ENCODE assay signal across 9 mouse cellular contexts in genomic region chr19:7143854-7144253, GRCm38 (mm10). TPM values are rescaled to one million over a fixed set of nuclear protein-coding genes. Genes with fewer than 3 reads are reported as not detected.
A peak's percentile ranks its signal among the peaks of the same experiment; 100 is the strongest.
DNase-seq lines count a peak whose midpoint lies in the region; ATAC-seq and TF ChIP-seq lines count a peak whose summit lies in the region.
"Had no signal": no experiment of that assay in that cellular context is flagged by ENCODE, and none has a peak within 500 bp of the region (broad histone marks: within the 10 kb centered on the region; RNA-seq: fewer than 3 reads in every experiment).

No protein-coding gene starts in this region.

- no peak overlapping the region for H3K27ac ChIP-seq in embryonic facial prominence, embryonic 13.5 days
- peak overlapping the region; percentile 58; the same call in 1 of the 2 replicates for H3K27ac ChIP-seq in kidney, adult 2 months (ENCODE audit: insufficient read depth, low read depth, low read length)
- no peak overlapping the region for H3K27ac ChIP-seq in liver, embryonic 14.5 days
- H3K27ac ChIP-seq in neural tube, embryonic 11.5 days (ENCODE audit: low read depth, low read length) = no peak overlapping the region; the same call in 1 of the 2 replicates

- 0 out of 2 replicates have a peak overlapping the region, but pooled peaks have one; percentile 47 for H3K9ac ChIP-seq in embryonic facial prominence, embryonic 13.5 days
- H3K9ac ChIP-seq in liver, embryonic 14.5 days (replicated peaks) = no peak overlapping the region
- peak overlapping the region; percentile 20; the same call in 1 of the 2 replicates for H3K9ac ChIP-seq in neural tube, embryonic 11.5 days (ENCODE audit: low read length)

- no peak for ATAC-seq in embryonic facial prominence, embryonic 13.5 days (ENCODE audit: insufficient number of reproducible peaks, insufficient read depth, low FRiP score, low TSS enrichment, low read depth)
- peak; percentile 46; the same call in 1 of the 2 replicates for ATAC-seq in liver, embryonic 14.5 days (ENCODE audit: insufficient read depth)
- ATAC-seq in neural tube, embryonic 11.5 days (ENCODE audit: insufficient read depth, low FRiP score, low TSS enrichment) = peak; percentile 64

- DNase-seq in cerebellum, postnatal 25 days = peak; percentile 62 to 73
- no peak for DNase-seq in cerebellum, adult 9-11 months
- DNase-seq in heart, adult 8-10 months (ENCODE audit: low spot score) = peak; percentile 23
- DNase-seq in kidney, adult 2 months = peak; percentile 83
- peak; percentile 44 to 58 (median 50) for DNase-seq in liver, embryonic 14.5 days (ENCODE audit: low read depth in 3 of 3, low spot score in 3 of 3)
- peak; percentile 81 for DNase-seq in neural tube, embryonic 11.5 days (ENCODE audit: low spot score)
- peak; percentile 76 for DNase-seq in testis, postnatal 10 days (ENCODE audit: low spot score)

- peak overlapping the region; percentile 35 for H3K4me3 ChIP-seq in embryonic facial prominence, embryonic 13.5 days
- H3K4me3 ChIP-seq in kidney, adult 2 months (ENCODE audit: insufficient read depth, low read depth, low read length) = peak overlapping the region; percentile 16; the same call in 1 of the 2 replicates
- H3K4me3 ChIP-seq in liver, embryonic 14.5 days (ENCODE audit: insufficient read depth in 1 of 2, low read depth in 2 of 2, low read length in 2 of 2) = peak overlapping the region in 1 of 2 experiments; percentile 3; a peak in 2 of 4 replicates
- H3K4me3 ChIP-seq in neural tube, embryonic 11.5 days (ENCODE audit: low read depth, low read length) = peak overlapping the region; percentile 19; the same call in 1 of the 2 replicates

- no peaks in the 10 kb centered on the region for H3K9me3 ChIP-seq in embryonic facial prominence, embryonic 13.5 days
- H3K9me3 ChIP-seq in liver, embryonic 14.5 days (ENCODE audit: control insufficient read depth, low read length) = no peaks in the 10 kb centered on the region
- no peaks in the 10 kb centered on the region for H3K9me3 ChIP-seq in neural tube, embryonic 11.5 days (ENCODE audit: control insufficient read depth, low read length)
- H3K9me3 ChIP-seq: G1E had no signal

- H3K4me1 ChIP-seq in embryonic facial prominence, embryonic 13.5 days = peaks cover 73% of the 10 kb centered on the region
- H3K4me1 ChIP-seq in kidney, adult 2 months (ENCODE audit: control insufficient read depth, insufficient read depth, low read length) = peaks cover 54% of the 10 kb centered on the region
- peaks cover 3 to 6% of the 10 kb centered on the region in 2 experiments; a peak in 3 of 4 replicates for H3K4me1 ChIP-seq in liver, embryonic 14.5 days (replicated peaks; ENCODE audit: control insufficient read depth in 2 of 2, insufficient read depth in 2 of 2, low read length in 1 of 2)
- peaks cover 43% of the 10 kb centered on the region for H3K4me1 ChIP-seq in neural tube, embryonic 11.5 days (ENCODE audit: control insufficient read depth, insufficient read depth, low read length)

- no peaks in the 10 kb centered on the region for H3K36me3 ChIP-seq in embryonic facial prominence, embryonic 13.5 days
- no peaks in the 10 kb centered on the region for H3K36me3 ChIP-seq in kidney, adult 2 months (ENCODE audit: control insufficient read depth, insufficient read depth, low read length)
- H3K36me3 ChIP-seq in liver, embryonic 14.5 days (replicated peaks; ENCODE audit: control insufficient read depth, insufficient read depth, low read depth) = no peaks in the 10 kb centered on the region
- H3K36me3 ChIP-seq in neural tube, embryonic 11.5 days (ENCODE audit: control insufficient read depth, insufficient read depth, low read length) = no peaks in the 10 kb centered on the region
- H3K36me3 ChIP-seq: G1E had no signal

- TF ChIP-seq POLR2A in kidney, adult 2 months (IDR thresholded peaks at IDR 0.05; ENCODE audit: low read depth, low read length) = no peak

- H3K4me2 ChIP-seq in embryonic facial prominence, embryonic 13.5 days = peak overlapping the region; percentile 65
- peak overlapping the region; percentile 44 for H3K4me2 ChIP-seq in liver, embryonic 14.5 days (ENCODE audit: low read depth)
- H3K4me2 ChIP-seq in neural tube, embryonic 11.5 days (ENCODE audit: low read depth) = peak overlapping the region; percentile 49

- under 1% methylated on average over 20 of the region's 20 CpGs for WGBS in embryonic facial prominence, embryonic 13.5 days
- WGBS in kidney, adult 2 months = 4% methylated on average over 20 of the region's 20 CpGs
- 0% methylated on average over 20 of the region's 20 CpGs for WGBS in liver, embryonic 14.5 days (ENCODE audit: insufficient replicate concordance)
- WGBS in neural tube, embryonic 11.5 days = under 1% methylated on average over 20 of the region's 20 CpGs

- H3K27me3 ChIP-seq in embryonic facial prominence, embryonic 13.5 days = peaks cover 27% of the 10 kb centered on the region
- no peaks in the 10 kb centered on the region for H3K27me3 ChIP-seq in kidney, adult 2 months (replicated peaks; ENCODE audit: control insufficient read depth, insufficient read depth, low read length)
- H3K27me3 ChIP-seq in liver, embryonic 14.5 days (ENCODE audit: control insufficient read depth, insufficient read depth, low read length) = peaks cover 13% of the 10 kb centered on the region
- peaks cover 5% of the 10 kb centered on the region; the same call in 1 of the 2 replicates for H3K27me3 ChIP-seq in neural tube, embryonic 11.5 days (ENCODE audit: control insufficient read depth, insufficient read depth, low read length)

- no peak for TF ChIP-seq CTCF in kidney, adult 2 months (conservative IDR thresholded peaks at IDR 0.05; ENCODE audit: insufficient read depth, insufficient read length, low read depth, low read length)
- TF ChIP-seq CTCF in liver, embryonic 14.5 days (IDR thresholded peaks at IDR 0.05; ENCODE audit: low read depth) = no peak

- TF ChIP-seq EP300 in liver, embryonic 14.5 days (IDR thresholded peaks at IDR 0.05; ENCODE audit: low read depth) = no peak

RNA-seq across cellular contexts. Expression of gene Flrt1, which starts 38.3 kb away (rescaled TPM):
- polyA plus RNA-seq in embryonic facial prominence, embryonic 13.5 days (2015; fragmentation: Nextera tagmentation; extraction: Ambion mirVana) = 13.0 and 13.6 TPM in 2 replicates
- 1 to 10 TPM in 3 of 4 experiments, under 1 TPM in 1; 0.92 to 2.0 (median 1.4) TPM for total RNA-seq in heart, adult 8-10 months (2022)
- polyA plus RNA-seq in kidney, adult 2 months (2012; rRNA removed) = 23.1 and 25.1 TPM in 2 replicates
- polyA plus RNA-seq in liver, embryonic 14.5 days (2012; rRNA removed) = 0.01 and 0.02 TPM in 2 replicates
- 0.08 and 0.09 TPM in 2 replicates for polyA plus RNA-seq in liver, embryonic 14.5 days (2014; fragmentation: Nextera tagmentation; extraction: Ambion mirVana)
- polyA plus RNA-seq in neural tube, embryonic 11.5 days (2014; fragmentation: Nextera tagmentation; extraction: Ambion mirVana) = 6.6 and 7.5 TPM in 2 replicates
- polyA plus RNA-seq: G1E had no signal
